ENCODE assay signal across 28 mouse cellular contexts in the genomic region with DNA sequence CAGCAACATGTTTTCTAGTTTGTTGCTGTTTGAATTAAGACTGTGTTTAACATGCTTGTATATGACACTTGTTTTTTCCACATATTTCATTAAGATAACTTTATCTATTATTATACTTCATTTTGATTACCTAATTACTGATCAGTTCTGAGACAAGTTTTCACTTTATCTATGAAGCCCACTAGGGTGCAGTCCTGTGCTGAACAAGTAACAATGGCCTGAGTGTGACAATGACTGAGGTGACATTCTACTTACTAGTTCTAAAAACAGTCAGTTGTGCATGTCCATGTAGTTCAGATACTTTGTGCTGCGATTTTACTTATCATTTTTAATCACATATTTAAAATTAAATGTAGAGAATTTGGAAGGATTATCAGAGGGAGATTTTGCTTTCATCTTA.
A peak's percentile ranks its signal among the peaks of the same experiment; 100 is the strongest.
DNase-seq lines count a peak whose midpoint lies in the region; ATAC-seq and TF ChIP-seq lines count a peak whose summit lies in the region.
"Had no signal": no experiment of that assay in that cellular context is flagged by ENCODE, and none has a peak within 500 bp of the region (broad histone marks: within the 10 kb centered on the region; RNA-seq: fewer than 3 reads in every experiment).

No protein-coding gene starts in this region.

- H3K9me3 ChIP-seq in forebrain, postnatal 0 days (ENCODE audit: low read length) = no peaks in the 10 kb centered on the region
- no peaks in the 10 kb centered on the region; the same call in 1 of the 2 replicates for H3K9me3 ChIP-seq in forebrain, embryonic 10.5 days
- no peaks in the 10 kb centered on the region for H3K9me3 ChIP-seq in intestine, postnatal 0 days (ENCODE audit: control insufficient read depth)
- H3K9me3 ChIP-seq in intestine, embryonic 15.5 days = no peaks in the 10 kb centered on the region
- no peaks in the 10 kb centered on the region for H3K9me3 ChIP-seq in midbrain, embryonic 14.5 days (ENCODE audit: control insufficient read depth, low read length)
- H3K9me3 ChIP-seq in midbrain, embryonic 13.5 days = no peaks in the 10 kb centered on the region
- H3K9me3 ChIP-seq: embryonic facial prominence, embryonic 15.5 days; forebrain, embryonic 15.5 days; hindbrain, embryonic 12.5 days; midbrain, embryonic 12.5 days; neural tube, embryonic 15.5 days had no signal

- ATAC-seq in forebrain, postnatal 0 days = no peak
- no peak for ATAC-seq in intestine, postnatal 0 days
- no peak for ATAC-seq in intestine, embryonic 15.5 days
- no peak for ATAC-seq in midbrain, embryonic 14.5 days (ENCODE audit: low FRiP score, low TSS enrichment)
- no peak for ATAC-seq in midbrain, embryonic 13.5 days
- ATAC-seq: forebrain, embryonic 15.5 days; inflammation-experienced regulatory T-cells, adult 6 months had no signal

- no peaks in the 10 kb centered on the region for H3K36me3 ChIP-seq in forebrain, postnatal 0 days (ENCODE audit: insufficient read depth)
- no peaks in the 10 kb centered on the region for H3K36me3 ChIP-seq in forebrain, embryonic 10.5 days (replicated peaks)
- no peaks in the 10 kb centered on the region for H3K36me3 ChIP-seq in intestine, postnatal 0 days (ENCODE audit: control insufficient read depth, insufficient read depth)
- H3K36me3 ChIP-seq in intestine, embryonic 15.5 days = no peaks in the 10 kb centered on the region
- H3K36me3 ChIP-seq in midbrain, embryonic 14.5 days (ENCODE audit: control insufficient read depth, insufficient read depth, low read length) = no peaks in the 10 kb centered on the region
- no peaks in the 10 kb centered on the region for H3K36me3 ChIP-seq in midbrain, embryonic 13.5 days
- H3K36me3 ChIP-seq: embryonic facial prominence, embryonic 10.5 days; embryonic facial prominence, embryonic 15.5 days; forebrain, embryonic 15.5 days; hindbrain, embryonic 12.5 days; limb, embryonic 12.5 days; midbrain, embryonic 12.5 days; neural tube, embryonic 15.5 days had no signal

- peak; percentile 2 for DNase-seq in forebrain, postnatal 0 days
- DNase-seq in forebrain, embryonic 10.5 days (ENCODE audit: extremely low spot score, low spot score) = no peak
- DNase-seq in midbrain, embryonic 14.5 days = peak; percentile 34
- DNase-seq in brain, adult 2 months (ENCODE audit: low read depth, low spot score) = peak; percentile 42
- no peak for DNase-seq in cerebellum, adult 9-10 months
- DNase-seq: adrenal gland, postnatal 25 days; cerebellum, adult 2 months; cerebellum, postnatal 25 days; gastrocnemius, adult 2 months; gastrocnemius, postnatal 36 days; kidney, adult 2 months; kidney, postnatal 36 days; right cerebral cortex, adult 18-20 months; spleen, adult 18-20 months; thymus, adult 18-20 months; thymus, postnatal 25 days had no signal

- H3K4me3 ChIP-seq in forebrain, postnatal 0 days (ENCODE audit: low read depth, low read length) = no peak overlapping the region
- no peak overlapping the region for H3K4me3 ChIP-seq in forebrain, embryonic 10.5 days
- H3K4me3 ChIP-seq in intestine, postnatal 0 days (ENCODE audit: low read depth, low read length) = no peak overlapping the region
- H3K4me3 ChIP-seq in intestine, embryonic 15.5 days (replicated peaks) = no peak overlapping the region
- H3K4me3 ChIP-seq in midbrain, embryonic 14.5 days (replicated peaks; ENCODE audit: low read depth, low read length) = no peak overlapping the region
- no peak overlapping the region for H3K4me3 ChIP-seq in midbrain, embryonic 13.5 days (replicated peaks)
- H3K4me3 ChIP-seq: embryonic facial prominence, embryonic 10.5 days; embryonic facial prominence, embryonic 15.5 days; forebrain, embryonic 15.5 days; gastrocnemius, adult 2 months; hindbrain, embryonic 12.5 days; left cerebral cortex, adult 2 months; limb, embryonic 12.5 days; midbrain, embryonic 12.5 days; neural tube, embryonic 15.5 days had no signal

- H3K27ac ChIP-seq in forebrain, postnatal 0 days (ENCODE audit: low read depth, low read length) = no peak overlapping the region
- H3K27ac ChIP-seq in forebrain, embryonic 10.5 days = no peak overlapping the region
- H3K27ac ChIP-seq in intestine, postnatal 0 days (ENCODE audit: low read depth, low read length) = no peak overlapping the region
- H3K27ac ChIP-seq in intestine, embryonic 15.5 days = no peak overlapping the region
- no peak overlapping the region for H3K27ac ChIP-seq in midbrain, embryonic 14.5 days (replicated peaks; ENCODE audit: low read depth, low read length)
- no peak overlapping the region for H3K27ac ChIP-seq in midbrain, embryonic 13.5 days
- H3K27ac ChIP-seq: embryonic facial prominence, embryonic 10.5 days; embryonic facial prominence, embryonic 15.5 days; forebrain, embryonic 15.5 days; gastrocnemius, adult 2 months; hindbrain, embryonic 12.5 days; left cerebral cortex, adult 2 months; limb, embryonic 12.5 days; midbrain, embryonic 12.5 days; neural tube, embryonic 15.5 days had no signal

- 69% methylated on average over 1 of the region's 1 CpGs for WGBS in forebrain, postnatal 0 days
- 76% methylated on average over 1 of the region's 1 CpGs for WGBS in forebrain, embryonic 10.5 days
- WGBS in intestine, postnatal 0 days = 75% methylated on average over 1 of the region's 1 CpGs
- 77% methylated on average over 1 of the region's 1 CpGs for WGBS in intestine, embryonic 15.5 days
- 73% methylated on average over 1 of the region's 1 CpGs for WGBS in midbrain, embryonic 14.5 days
- WGBS in midbrain, embryonic 13.5 days = 74% methylated on average over 1 of the region's 1 CpGs

- no peak overlapping the region for H3K4me2 ChIP-seq in forebrain, postnatal 0 days (ENCODE audit: low read depth)
- H3K4me2 ChIP-seq in intestine, postnatal 0 days (replicated peaks; ENCODE audit: low read depth) = no peak overlapping the region
- H3K4me2 ChIP-seq in intestine, embryonic 15.5 days (replicated peaks) = no peak overlapping the region
- H3K4me2 ChIP-seq in midbrain, embryonic 14.5 days (ENCODE audit: low read length) = no peak overlapping the region
- H3K4me2 ChIP-seq in midbrain, embryonic 13.5 days (replicated peaks) = no peak overlapping the region
- H3K4me2 ChIP-seq: embryonic facial prominence, embryonic 15.5 days; forebrain, embryonic 15.5 days; hindbrain, embryonic 12.5 days; limb, embryonic 12.5 days; midbrain, embryonic 12.5 days; neural tube, embryonic 15.5 days had no signal

- H3K27me3 ChIP-seq in forebrain, postnatal 0 days (ENCODE audit: insufficient read depth, low read length) = no peaks in the 10 kb centered on the region
- H3K27me3 ChIP-seq in forebrain, embryonic 10.5 days (ENCODE audit: poor library complexity, severe bottlenecking) = no peaks in the 10 kb centered on the region
- H3K27me3 ChIP-seq in intestine, postnatal 0 days (replicated peaks; ENCODE audit: control insufficient read depth, insufficient read depth, low read length) = no peaks in the 10 kb centered on the region
- no peaks in the 10 kb centered on the region for H3K27me3 ChIP-seq in intestine, embryonic 15.5 days (replicated peaks)
- H3K27me3 ChIP-seq in midbrain, embryonic 14.5 days (ENCODE audit: control insufficient read depth, insufficient read depth, low read length) = no peaks in the 10 kb centered on the region
- H3K27me3 ChIP-seq in midbrain, embryonic 13.5 days = no peaks in the 10 kb centered on the region
- H3K27me3 ChIP-seq: embryonic facial prominence, embryonic 15.5 days; forebrain, embryonic 15.5 days; hindbrain, embryonic 12.5 days; limb, embryonic 12.5 days; midbrain, embryonic 12.5 days; neural tube, embryonic 15.5 days had no signal

- no peak overlapping the region for H3K9ac ChIP-seq in forebrain, postnatal 0 days
- H3K9ac ChIP-seq in intestine, postnatal 0 days (ENCODE audit: low read depth, low read length) = no peak overlapping the region
- no peak overlapping the region for H3K9ac ChIP-seq in intestine, embryonic 15.5 days
- no peak overlapping the region for H3K9ac ChIP-seq in midbrain, embryonic 14.5 days (replicated peaks; ENCODE audit: low read length)
- H3K9ac ChIP-seq in midbrain, embryonic 13.5 days (replicated peaks) = no peak overlapping the region
- H3K9ac ChIP-seq: embryonic facial prominence, embryonic 15.5 days; forebrain, embryonic 15.5 days; hindbrain, embryonic 12.5 days; limb, embryonic 12.5 days; midbrain, embryonic 12.5 days; neural tube, embryonic 15.5 days had no signal

- H3K4me1 ChIP-seq in forebrain, postnatal 0 days (ENCODE audit: insufficient read depth) = no peaks in the 10 kb centered on the region
- no peaks in the 10 kb centered on the region for H3K4me1 ChIP-seq in forebrain, embryonic 10.5 days
- H3K4me1 ChIP-seq in intestine, postnatal 0 days (replicated peaks; ENCODE audit: control insufficient read depth, insufficient read depth, low read length) = no peaks in the 10 kb centered on the region
- H3K4me1 ChIP-seq in intestine, embryonic 15.5 days (replicated peaks) = no peaks in the 10 kb centered on the region
- H3K4me1 ChIP-seq in midbrain, embryonic 14.5 days (ENCODE audit: control insufficient read depth, insufficient read depth, low read length) = no peaks in the 10 kb centered on the region
- no peaks in the 10 kb centered on the region for H3K4me1 ChIP-seq in midbrain, embryonic 13.5 days (replicated peaks)
- H3K4me1 ChIP-seq: embryonic facial prominence, embryonic 10.5 days; embryonic facial prominence, embryonic 15.5 days; forebrain, embryonic 15.5 days; hindbrain, embryonic 12.5 days; limb, embryonic 12.5 days; midbrain, embryonic 12.5 days; neural tube, embryonic 15.5 days had no signal

- TF ChIP-seq CTCF in forebrain, postnatal 0 days (IDR thresholded peaks at IDR 0.05; ENCODE audit: low read depth) = peak; percentile 22; the same call in 1 of the 2 replicates
- 0 out of 2 replicates have a peak, but pooled peaks have one; percentile 11 for TF ChIP-seq CTCF in intestine, postnatal 0 days (IDR thresholded peaks at IDR 0.05; ENCODE audit: low read depth)

Comparison
In these comparisons a context has a peak if more than half of its experiments do, and no peak if none do; other contexts are left out.
1. DNase-seq: peak in forebrain, postnatal 0 days (single experiment), midbrain, embryonic 14.5 days (single experiment) and brain, adult 2 months (single experiment); none in forebrain, embryonic 10.5 days (single experiment) and cerebellum, adult 9-10 months (single experiment).